Mouse (Mus musculus): ENCODE data around the gene Akr1c18. TPM values are rescaled to one million over a fixed set of nuclear protein-coding genes. Genes with fewer than 3 reads are reported as not detected.
"Not testable (repeated sequence)": the region's sequence is repeated elsewhere in the genome, so short reads cannot be mapped to it uniquely, and the experiment has no call there.

Akr1c18 gene
- total RNA-seq (2014; fragmentation: Nextera tagmentation) (not detected in 2 replicates), total RNA-seq (2017) (not detected in 2 replicates)

DNA sequence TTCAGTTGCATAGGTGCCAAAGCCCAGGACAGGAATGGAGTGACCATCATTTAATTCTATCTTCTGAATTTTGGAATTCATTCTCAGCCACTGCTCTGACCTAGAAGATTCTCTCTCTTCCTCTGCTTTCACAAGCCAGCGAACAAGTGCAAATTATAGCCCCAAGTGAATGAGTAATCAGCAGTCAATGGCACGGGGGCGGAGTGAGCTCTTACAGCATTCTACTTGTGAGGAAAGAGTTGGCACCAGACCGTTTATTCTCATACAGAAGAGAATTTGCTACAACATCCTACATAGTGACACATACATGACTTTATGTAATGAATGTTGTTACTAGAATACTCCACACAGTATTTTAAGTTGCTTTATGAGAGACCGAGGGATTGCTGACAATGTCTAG lies at the start of gene Akr1c18:
TSS of gene Akr1c18 (minus strand) at position 137 of the 400 bp plus-strand sequence.
- no peak for ATAC-seq (replicated peaks; ENCODE audit: low FRiP score, low TSS enrichment, poor library complexity, severe bottlenecking)

DNA sequence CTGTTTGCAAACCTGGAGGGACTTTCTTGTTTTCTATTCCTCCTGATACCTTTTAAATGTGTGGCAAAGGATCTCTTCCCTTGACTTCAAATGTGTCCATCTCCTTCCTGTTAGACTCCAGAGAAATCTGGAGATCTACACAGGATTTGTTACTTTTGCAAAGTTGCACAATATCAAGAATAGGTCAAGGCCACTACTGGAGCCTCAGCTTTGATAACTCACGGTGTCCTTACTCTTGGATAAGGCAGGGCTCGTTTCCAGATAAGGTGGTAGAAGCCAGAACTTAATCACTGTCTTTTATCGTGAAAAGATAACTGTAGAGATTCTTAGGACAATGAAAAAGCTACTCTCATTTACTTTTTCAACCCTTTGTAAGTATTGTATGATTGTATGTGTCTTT lies 42.1 kb upstream of the Akr1c18 start:
- no peak for ATAC-seq (replicated peaks; ENCODE audit: low FRiP score, low TSS enrichment, poor library complexity, severe bottlenecking)

DNA sequence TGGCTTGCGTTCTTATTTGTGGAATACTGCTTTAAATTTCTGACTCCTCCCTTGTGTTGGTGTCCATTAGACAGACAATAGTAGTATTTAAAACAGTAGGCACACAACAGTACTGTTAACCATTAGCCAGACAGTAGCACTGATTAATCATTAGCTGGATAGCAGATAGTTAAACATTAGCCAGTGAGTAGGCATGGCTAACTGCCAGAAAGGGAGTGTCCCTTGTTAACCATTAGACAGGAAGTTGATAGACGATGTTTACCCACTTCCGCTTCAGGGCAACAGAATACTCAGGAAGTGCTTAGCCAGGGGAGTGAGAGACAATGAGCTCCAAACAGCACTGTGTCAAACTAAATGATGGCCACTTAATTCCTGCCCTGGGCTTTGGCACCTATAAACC lies 40.5 kb upstream of the Akr1c18 start, which contains the start of gene Akr1c13:
TSS of gene Akr1c13 (plus strand) at position 247 of the 400 bp plus-strand sequence.
- peak; percentile 89 for ATAC-seq (replicated peaks; ENCODE audit: low FRiP score, low TSS enrichment, poor library complexity, severe bottlenecking)

DNA sequence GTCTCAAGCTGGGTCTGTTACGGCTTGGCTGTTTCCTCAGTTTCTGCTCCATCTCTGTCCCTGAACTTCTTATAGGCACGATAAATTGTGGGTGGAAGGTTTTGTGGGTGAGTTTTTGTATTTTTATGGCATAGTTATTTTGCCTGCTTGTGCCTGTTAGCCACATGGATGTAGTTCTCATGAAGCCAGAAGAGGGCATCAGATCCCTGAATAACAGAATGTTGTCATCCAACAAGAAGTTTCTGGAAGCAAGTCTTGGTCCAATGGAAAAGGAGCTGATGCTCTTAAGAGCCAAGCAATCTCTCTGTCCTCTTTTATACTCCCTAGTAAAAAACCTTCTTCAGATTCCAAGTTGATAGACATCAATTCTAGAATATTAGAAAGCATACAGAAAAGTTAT lies 37.7 kb upstream of the Akr1c18 start:
- ATAC-seq (replicated peaks; ENCODE audit: low FRiP score, low TSS enrichment, poor library complexity, severe bottlenecking) = no peak

DNA sequence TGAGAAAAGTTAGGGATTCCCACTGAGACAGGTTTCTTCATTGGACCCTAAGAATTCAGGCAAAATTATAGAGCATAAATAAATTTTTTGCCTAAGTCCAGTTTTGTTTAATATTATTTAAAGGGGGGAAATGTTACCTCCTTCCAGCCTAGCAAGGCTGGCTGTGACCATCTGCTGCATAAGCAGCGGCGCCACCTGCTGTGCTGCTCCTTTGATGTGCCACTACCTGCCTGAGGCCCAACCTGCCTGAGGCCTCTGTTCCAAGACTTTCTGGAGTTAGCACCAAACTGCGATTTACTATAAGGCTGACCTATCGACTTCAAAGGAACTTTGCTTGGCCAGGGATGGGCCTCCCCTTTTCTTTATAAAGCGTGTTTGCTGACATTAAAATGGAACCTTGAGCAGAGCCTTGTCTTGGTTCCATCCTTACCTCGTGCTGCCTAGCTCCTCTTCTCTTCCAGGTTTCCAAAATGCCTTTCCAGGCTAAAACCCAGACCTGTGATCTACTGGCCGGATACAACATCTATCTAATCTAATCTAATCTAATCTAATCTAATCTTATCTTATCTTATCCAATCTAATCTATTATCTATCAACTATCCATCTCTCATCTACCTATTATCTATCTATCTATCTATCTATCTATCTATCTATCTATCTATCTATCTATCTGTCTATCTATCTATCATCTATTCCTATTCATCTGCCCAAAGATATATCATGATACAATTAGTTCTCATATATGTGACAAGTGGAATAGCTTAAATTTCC lies 36.4 kb upstream of the Akr1c18 start:
- ATAC-seq (replicated peaks; ENCODE audit: low FRiP score, low TSS enrichment, poor library complexity, severe bottlenecking) = not testable (repeated sequence)

DNA sequence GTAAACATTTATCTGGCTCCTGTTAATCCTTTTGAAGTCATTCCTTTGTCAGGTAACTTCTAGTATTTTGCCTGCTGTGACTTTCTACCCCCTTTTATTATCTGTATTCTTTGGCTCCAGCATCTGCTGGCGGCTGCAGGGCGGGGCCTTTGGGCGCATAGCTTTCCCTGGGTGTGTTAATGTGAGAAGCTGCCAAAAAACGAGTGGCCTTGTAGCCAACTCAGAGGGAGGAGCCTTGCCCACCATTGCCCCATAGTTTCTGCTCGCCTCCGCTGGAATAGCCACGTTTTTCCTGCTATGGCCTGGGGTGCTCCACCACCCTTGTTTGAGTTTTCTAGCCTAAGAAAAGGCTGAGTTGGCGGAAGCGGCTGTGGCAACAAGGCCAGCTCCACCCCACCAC lies 32.7 kb upstream of the Akr1c18 start:
- ATAC-seq (replicated peaks; ENCODE audit: low FRiP score, low TSS enrichment, poor library complexity, severe bottlenecking) = 0 out of 2 replicates have a peak, but pooled peaks have one; percentile 57

DNA sequence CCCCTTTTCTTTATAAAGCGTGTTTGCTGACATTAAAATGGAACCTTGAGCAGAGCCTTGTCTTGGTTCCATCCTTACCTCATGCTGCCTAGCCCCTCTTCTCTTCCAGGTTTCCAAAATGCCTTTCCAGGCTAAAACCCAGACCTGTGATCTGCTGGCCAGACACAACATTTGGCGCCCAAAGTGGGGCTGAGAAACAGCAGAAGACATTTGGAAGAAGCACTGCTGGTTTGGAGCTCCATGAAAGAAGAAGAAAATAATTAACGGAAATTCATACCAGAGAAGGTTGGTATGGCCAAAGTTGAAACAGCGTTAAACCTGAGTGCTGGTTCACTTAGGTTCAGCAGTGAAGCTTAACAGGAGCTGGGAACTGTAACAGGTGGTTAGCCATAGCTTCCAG lies 30.9 kb upstream of the Akr1c18 start:
- ATAC-seq (replicated peaks; ENCODE audit: low FRiP score, low TSS enrichment, poor library complexity, severe bottlenecking) = not testable (repeated sequence)

DNA sequence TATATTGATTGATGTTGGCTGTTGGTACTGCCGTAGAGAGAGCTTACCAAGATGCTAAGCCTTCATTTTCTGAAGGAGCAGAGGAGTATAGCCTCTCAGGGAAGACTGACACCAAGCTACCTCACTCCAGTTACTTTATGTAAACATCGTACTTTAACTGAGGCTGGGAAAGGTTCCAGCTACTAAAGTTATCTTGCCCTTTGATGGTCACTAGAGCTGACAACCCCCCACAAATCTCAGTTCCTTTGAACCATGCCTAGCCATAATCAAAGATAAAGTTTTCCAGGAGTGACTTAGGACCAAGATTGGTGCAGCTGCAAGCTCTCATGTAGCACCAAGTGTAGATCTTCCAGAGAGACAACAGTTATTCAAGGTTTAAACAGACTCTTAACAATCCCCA lies 22.5 kb upstream of the Akr1c18 start:
- ATAC-seq (replicated peaks; ENCODE audit: low FRiP score, low TSS enrichment, poor library complexity, severe bottlenecking) = no peak

DNA sequence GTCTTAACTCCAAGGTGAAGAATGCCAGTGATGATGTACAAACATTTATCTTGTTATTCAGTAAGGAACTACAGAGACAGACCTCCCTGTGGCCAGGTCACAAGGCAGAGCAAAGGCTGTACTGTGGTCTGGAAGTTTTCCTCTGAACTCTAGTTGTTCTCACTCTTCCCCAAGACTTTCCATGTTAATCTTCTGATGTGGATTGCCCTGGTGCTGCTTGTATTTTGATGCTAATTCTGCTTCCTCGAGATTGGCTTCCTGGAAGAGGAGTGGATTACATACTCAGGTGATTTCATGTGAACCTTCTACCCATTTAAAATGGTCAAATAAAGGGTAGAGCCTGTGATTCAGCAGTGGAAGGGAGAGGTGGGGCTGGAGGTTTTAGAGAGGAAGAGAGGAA lies 17.6 kb upstream of the Akr1c18 start:
- no peak for ATAC-seq (replicated peaks; ENCODE audit: low FRiP score, low TSS enrichment, poor library complexity, severe bottlenecking)

DNA sequence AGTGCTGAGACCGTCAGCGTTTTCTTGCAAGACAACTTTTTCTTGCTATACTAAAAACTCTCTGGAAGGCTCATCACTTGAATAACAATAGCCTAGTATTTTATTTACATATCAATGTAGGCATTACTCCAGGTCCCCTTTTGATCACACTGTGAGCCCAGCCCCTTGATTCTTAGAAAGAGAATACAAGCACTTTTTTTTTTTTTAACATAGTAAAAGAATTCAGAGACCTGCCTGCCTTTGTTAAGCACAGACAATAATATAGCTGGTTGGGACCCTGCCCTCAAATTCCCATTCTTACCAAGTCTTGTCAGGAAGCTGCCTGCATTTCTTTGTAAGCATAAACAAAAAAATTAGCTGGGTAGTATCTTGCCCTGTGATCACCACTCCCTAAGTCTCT lies 4.8 kb upstream of the Akr1c18 start:
- ATAC-seq (replicated peaks; ENCODE audit: low FRiP score, low TSS enrichment, poor library complexity, severe bottlenecking) = no peak

DNA sequence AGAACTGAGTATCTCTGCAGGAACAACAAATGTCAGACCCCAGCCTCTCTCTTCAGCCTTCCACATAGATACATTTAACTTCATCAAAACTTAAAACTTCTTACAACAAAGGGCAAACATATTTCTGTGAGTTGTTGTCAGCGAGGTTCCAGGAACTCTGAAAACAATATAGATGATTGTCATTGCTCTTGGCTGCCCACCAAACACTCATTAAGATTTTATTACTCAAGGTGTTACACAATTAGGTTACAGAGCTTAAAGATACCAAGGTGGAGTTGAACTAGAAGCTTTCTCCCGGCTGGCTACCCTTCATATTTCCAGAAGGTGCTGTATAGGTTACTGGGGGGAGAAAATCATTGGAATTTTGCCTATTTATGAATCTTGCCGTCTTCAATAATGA lies 3.1 kb upstream of the Akr1c18 start:
- no peak for ATAC-seq (replicated peaks; ENCODE audit: low FRiP score, low TSS enrichment, poor library complexity, severe bottlenecking)

DNA sequence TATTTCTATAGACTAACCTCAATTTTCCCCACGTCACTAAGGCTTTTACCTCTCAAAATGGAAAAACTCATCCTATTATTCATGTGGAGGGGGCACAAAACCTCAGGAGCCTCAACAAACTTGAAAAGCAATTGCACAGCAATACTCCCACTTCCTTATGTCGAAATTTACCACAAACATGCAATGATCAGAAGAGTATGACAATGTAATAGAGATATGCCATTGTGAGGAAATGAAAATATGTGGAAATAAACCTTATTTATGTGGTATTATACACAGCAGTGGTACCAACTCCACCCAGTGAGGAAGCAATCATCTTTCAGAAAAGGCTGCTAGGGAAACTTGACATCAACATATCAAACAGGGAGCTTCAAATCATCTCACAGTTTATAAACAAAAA lies 2.5 kb upstream of the Akr1c18 start:
- ATAC-seq (replicated peaks; ENCODE audit: low FRiP score, low TSS enrichment, poor library complexity, severe bottlenecking) = no peak

DNA sequence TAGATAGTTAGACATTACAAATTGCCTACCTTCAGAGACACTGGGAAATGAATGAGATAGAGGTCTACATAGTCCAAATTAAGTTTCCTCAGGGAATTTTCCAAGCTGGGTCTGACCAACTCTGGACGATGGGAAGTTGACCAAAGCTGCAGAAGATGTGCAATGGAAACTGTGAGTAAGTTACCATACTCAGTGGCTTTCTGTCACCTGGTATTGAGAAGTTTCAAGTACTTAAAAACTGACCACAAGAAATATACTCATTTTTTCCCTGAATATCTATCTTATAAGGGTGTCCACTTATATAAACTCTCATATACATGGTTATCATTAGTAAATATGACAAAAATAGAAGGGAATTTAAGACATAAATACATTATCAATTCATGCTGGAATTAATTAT lies 6.2 kb downstream of the Akr1c18 start:
- ATAC-seq (replicated peaks; ENCODE audit: low FRiP score, low TSS enrichment, poor library complexity, severe bottlenecking) = no peak

DNA sequence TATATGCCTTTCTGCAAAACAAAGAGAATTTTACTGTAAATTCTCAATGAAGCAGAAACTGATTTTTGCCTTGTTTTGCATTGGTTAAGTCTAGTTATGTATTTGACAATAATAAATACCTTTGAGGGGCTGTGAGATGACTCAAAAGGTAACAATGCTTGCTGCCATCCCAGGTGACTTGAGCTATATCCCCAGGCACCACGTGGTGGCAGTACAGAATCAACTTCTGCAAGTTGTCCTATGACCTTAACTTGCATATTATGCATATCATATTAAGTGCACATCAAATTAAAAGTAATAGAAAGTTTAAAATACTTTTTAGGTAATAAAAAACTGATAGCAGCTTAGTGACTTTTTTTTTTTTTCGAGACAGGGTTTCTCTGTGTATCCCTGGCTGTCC lies 17.4 kb downstream of the Akr1c18 start:
- ATAC-seq (replicated peaks; ENCODE audit: low FRiP score, low TSS enrichment, poor library complexity, severe bottlenecking) = no peak

DNA sequence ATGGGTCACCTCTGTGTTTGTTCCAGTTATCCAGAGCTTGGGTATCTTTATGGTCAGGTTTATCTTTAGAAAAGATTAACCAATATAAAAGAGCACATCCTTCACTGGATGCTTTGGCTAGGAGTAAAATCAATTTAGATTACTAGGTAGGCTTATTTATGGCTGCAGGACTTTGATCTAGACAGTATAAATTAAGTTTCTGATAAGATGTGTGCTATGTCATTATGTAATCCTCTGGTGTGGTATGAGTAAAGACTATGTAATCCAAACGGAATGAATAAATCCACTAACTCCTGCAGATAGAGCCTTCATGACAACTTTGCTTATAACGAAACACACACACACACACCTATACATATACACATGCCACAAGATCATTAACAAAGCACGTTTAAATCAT lies 18.7 kb downstream of the Akr1c18 start:
- ATAC-seq (replicated peaks; ENCODE audit: low FRiP score, low TSS enrichment, poor library complexity, severe bottlenecking) = no peak

DNA sequence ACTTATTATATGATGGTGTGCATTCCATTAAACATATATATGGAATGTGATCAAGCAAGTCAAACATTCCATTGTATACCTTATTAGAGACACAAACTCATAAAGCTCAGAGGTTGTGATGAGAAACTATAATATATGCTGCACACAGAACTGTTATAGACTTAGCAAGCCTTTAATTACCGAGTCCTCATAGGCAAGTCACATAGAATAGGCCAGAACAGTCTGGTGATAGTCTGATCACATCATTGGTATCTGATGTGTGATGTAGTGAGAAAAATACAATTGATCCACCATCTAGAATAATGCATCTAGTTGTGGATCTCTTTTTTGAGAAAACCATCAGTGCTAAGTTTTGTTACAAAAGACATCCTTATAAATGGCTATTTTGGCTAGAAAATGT lies 19.1 kb downstream of the Akr1c18 start:
- ATAC-seq (replicated peaks; ENCODE audit: low FRiP score, low TSS enrichment, poor library complexity, severe bottlenecking) = no peak

DNA sequence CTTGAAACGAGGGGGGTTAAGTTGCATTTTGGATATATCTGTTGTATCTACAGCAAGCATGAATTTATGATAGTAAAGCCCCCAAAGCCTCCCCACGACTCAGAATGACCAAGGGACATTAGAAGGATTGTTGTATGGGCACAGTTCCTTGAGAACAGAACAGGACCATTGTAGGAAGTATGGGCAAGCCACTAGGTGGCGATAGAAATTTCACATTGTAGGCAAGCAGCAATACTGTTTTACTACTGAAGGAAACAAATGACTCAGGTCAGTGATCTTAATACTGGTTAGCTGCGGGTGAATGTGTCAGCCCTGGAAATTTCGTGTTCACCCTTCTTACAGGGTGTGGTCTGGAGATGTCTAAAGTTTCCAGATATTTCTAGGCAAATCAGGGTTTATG lies 21.4 kb downstream of the Akr1c18 start:
- ATAC-seq (replicated peaks; ENCODE audit: low FRiP score, low TSS enrichment, poor library complexity, severe bottlenecking) = peak; percentile 90

DNA sequence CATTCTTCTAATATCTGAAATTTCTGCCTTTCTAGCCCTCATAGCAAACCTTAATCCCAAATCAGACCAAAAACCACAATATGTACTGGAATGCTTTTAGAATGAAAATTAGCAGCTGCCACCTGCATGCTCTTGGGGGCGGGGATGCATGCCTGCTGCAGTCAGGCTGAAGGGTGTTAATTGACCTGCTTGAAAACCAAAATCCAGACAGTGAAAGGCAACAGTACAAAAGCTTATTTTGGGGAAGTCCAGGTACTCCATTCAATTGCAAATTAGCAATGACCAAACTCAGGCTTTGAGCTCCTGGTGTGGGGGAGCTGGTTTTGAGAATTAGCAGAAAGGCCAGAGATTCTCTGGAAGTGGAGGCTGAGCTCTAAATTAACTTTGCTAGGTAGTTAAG lies 24.6 kb downstream of the Akr1c18 start:
- not testable (repeated sequence) for ATAC-seq (replicated peaks; ENCODE audit: low FRiP score, low TSS enrichment, poor library complexity, severe bottlenecking)

DNA sequence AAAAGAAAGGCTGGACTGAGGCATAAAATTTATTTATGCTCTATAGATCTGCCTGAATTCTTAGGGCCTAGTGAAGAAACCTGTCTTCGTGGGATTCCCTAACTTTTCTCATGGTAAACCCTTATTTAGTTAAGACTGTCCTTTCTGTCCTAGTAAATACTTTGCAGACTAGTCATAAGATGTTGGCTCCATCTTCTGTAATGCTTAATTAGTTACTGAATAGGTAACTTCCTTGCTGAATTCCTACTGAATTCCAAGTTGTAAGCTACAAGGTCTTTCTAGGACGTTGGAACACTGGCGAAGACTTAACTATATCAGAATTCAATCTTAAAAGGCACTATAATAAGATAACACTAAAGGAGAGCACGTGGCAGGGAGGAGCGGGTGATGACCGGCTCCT lies 26.0 kb downstream of the Akr1c18 start:
- ATAC-seq (replicated peaks; ENCODE audit: low FRiP score, low TSS enrichment, poor library complexity, severe bottlenecking) = not testable (repeated sequence)

DNA sequence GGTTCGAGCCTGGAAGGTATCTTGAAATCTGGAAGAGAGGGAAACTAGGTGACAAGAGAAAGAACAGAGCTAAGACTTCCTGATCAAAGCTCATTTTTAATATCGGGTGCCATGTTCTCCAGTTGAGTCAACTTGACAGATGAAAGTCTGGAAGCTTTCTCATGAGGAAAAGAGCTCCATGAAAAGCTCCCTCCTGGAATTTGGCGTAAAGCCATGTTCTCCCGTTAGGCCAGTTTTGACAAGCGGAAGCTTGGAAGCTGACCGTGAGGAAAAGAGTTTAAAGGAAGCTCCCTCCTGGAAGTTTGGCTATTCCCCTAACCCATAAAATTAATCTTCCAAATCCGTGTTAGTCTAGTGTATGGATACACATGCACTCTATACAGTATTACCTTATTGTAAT lies 27.3 kb downstream of the Akr1c18 start:
- ATAC-seq (replicated peaks; ENCODE audit: low FRiP score, low TSS enrichment, poor library complexity, severe bottlenecking) = no peak

DNA sequence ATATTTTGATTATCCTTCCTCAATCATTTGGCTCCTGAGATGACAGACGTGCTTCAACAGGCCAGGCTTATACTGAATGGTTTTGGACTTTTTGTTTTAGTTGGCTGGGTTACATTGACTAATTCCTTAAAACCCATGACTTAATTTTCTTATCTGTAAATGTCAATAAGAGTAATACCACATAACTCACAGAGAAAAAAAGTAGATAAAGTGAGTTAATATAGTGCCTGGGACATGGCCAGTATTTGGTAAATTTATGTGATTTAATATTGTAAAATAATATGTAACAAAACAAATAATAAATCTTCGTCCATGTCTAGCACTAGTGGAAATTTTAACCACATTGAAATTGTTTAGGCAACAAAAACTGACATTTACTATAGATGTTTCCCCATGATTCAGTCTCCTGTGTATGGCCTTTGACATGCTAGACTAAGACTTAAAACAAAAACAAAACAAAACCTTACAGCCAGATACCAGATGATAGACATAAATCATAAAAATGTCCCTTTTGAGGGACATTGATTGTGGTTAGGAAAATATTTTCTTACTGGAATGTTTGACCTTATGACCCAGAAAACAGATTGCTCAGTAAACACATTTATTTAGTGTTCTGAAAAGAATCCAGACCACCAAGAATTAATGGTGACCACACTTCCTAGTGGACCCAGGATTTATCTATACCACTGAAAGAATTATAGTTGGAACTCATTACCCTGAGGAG lies 31.1 kb downstream of the Akr1c18 start:
- ATAC-seq (replicated peaks; ENCODE audit: low FRiP score, low TSS enrichment, poor library complexity, severe bottlenecking) = no peak

Data from megakaryocyte-erythroid progenitor cell, adult 5-6 weeks (primary cell).